Mouse (Mus musculus): Measurements from ENCODE around the gene Ube2a.

GRCm38 (mm10) chrX:36929694-36930093, 56.0 kb downstream of the Ube2a start:
- TF ChIP-seq CTCF (IDR thresholded peaks at IDR 0.05) (no peak), POLR2A (IDR thresholded peaks at IDR 0.05; ENCODE audit: insufficient read depth, low read depth, low read length) (no peak), EP300 (IDR thresholded peaks at IDR 0.05; ENCODE audit: insufficient read depth, low read depth, low read length) (no peak)

All from heart, adult 2 months (tissue).